Mouse (Mus musculus) thymus, postnatal 4 days (tissue): ENCODE measurements around the gene Tnfrsf14.

Source experiments
- DNase-seq: peaks from one replicate; pipeline ENCODE4 v3.0.0; 2021

The Tnfrsf14 gene

GRCm38 (mm10) chr4:154873186-154873585 lies 55.2 kb downstream of the Tnfrsf14 start:
- DNase-seq, result no peak
